Mouse (Mus musculus) heart, postnatal 10 days (tissue): ENCODE measurements around the gene Ptges3. TPM values are rescaled to one million over a fixed set of nuclear protein-coding genes. Genes with fewer than 3 reads are reported as not detected.

Experiments used
- DNase-seq, 2 experiments: peaks; one replicate each; pipeline ENCODE4 v3.0.0; 2021
- intact Hi-C: fragments of 180-260 bp; cut with DNase I; formaldehyde crosslinking; loops from one replicate; pipeline ENCODE4 v1.15.1; 2025
- total RNA-seq, 2 experiments: library from RNA; stranded (reverse); gene quantifications; 2 replicates each; pipeline ENCODE4 v1.2.3; 2021

Gene Ptges3
- total RNA-seq, 2 experiments from 2014 or later: 91.9 to 99.8 TPM

DNA sequence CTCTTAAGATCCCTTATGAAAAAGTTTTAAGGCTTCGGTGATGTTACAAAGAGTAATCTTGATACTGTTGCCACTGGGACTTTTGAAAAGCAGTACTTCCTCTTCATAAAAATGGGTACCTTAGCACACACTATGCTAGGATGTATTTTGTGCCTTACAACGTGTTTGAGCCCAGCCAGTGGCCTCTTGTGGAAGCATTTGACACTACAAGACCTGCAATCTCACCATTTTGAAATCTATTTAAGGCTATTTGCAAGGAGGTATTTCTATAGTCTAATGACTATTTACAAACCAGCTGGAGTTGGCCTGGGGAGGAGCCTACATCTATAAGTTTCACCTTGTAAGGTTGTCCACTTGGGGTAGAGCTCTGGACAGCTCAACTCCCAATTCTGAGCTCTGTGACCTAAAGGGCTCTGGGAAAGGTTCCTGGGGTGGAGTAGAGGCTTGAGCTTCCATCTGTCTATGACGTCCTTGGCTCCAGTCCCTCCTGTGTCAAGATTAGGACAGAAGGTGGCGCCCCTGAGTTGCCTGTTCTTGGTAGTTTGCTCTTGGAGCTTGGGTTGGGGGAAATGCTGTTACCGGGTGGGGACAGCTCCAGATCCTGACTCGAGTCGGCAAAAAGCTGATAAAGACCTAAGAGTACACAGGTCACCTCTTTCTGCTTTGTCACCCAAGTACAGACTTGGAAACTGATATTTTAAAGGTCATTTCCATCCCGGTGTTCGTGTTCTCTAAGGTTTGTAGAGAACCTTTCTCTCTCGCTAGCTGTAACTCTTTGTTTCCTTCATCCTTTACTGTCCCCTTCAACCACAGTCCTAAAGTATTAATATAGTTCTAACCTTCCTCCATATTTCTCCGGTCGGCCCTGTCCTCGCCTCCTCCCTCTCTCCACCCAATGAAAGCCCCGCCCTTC, 32.2 kb downstream of the Ptges3 start:
- DNase-seq: peak; percentile 96 to 97
- intact Hi-C loops: loop anchor here (2.0 kb wide), 1 partner anchor 96 kb away; no protein-coding TSS in a partner anchor

DNA sequence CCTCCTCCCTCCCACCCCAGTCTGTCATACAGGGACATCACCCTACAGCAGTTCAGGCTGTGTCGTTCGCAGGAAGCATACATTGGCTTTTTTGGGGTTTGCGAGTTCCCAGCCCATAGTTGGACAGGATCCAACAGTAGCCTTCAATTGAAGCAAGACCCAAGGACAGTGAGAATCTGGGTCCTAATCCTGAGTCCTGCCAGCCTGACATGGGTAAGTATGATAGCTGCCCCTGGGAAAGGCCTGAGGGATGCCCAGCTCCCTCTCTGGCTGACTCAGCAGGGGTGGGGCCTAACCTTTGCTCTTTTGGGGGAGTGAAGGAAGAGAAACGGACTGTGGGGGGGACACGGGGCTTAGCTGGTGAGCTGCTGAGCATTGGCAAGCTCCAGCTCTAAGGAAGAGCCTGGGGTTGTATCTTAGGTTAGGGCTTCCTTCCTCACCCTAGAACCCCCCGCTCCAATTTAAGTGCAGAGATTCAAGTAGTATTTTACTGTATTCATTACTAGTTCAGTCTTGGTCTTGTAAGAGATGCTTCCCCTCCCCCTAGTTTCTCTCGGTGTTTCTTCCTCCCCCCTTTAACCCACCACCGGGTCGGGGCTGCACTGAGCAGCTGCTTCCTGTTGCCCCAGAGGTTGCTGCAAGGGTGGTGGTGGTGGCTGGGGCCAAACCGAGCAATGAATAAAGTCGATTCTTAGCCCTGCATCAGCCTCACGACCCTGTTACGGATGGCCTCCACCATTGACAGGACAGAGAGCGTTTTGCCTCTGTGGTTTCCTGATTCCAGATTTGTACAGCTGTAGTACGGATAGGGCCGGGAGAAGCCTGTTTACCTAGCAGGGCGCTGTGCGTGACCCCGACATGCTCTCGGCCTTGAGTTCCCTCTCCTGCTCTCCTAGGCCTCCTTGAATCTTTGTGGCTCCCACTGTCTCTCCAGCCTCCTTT, 33.1 kb downstream of the Ptges3 start, which contains the start of gene Baz2a:
Gene Baz2a (plus strand): TSS at position 14 of the 942 bp plus-strand sequence.
- intact Hi-C loops: loop anchor here (2.0 kb wide), 1 partner anchor 95 kb away; no protein-coding TSS in a partner anchor
- DNase-seq: peak; percentile 71 to 74

DNA sequence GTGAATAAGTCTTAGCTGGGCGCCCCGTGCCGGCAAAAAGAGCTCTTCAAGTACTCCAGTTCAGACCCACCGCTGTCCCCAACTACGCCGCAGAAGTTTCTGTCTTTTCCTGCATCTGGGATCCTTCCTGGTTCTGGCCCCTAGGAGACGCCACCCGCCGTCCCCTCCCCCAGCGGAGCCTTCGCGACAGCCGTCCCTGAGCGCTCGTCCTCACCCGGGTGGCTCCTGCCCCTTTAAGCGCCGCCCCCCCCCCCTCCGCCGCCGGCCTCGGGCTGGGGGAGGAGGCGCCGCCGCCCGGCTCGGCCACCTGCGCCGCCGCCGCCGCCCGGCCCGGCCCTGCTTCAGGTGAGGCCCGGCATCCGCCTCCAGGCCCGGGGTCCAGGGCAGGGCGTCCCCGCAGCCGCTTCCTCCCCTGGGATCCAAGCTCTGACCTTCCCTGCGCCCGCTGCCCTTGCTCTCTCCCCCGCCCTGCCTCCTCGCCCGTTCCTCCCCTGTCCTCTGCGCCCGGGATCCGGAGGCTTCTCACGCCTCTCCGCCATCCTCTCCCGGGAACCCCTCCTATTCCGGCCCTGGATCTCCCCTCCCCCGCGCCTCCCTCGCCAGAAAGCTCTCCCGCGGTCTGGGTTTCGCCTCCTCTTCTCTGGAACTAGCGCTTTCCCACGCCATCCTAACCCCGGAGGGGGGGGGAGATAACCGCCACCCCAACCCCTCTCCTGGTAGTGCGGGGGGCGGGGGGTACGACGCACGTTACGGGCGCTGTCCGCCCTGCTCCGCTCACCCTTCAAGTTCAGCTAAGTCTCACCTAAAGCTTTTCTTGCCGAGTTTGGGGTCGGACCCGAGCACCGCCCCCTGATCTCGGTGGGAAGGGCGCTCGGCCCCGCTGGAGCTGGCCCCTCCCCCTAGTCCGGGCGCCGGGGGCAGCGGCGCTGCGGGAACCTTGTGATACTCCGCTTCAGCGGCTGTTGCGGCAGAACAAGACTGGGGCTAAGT, 34.0 kb downstream of the Ptges3 start:
- DNase-seq: peak; percentile 88 to 91
- intact Hi-C loops: no loop called here

DNA sequence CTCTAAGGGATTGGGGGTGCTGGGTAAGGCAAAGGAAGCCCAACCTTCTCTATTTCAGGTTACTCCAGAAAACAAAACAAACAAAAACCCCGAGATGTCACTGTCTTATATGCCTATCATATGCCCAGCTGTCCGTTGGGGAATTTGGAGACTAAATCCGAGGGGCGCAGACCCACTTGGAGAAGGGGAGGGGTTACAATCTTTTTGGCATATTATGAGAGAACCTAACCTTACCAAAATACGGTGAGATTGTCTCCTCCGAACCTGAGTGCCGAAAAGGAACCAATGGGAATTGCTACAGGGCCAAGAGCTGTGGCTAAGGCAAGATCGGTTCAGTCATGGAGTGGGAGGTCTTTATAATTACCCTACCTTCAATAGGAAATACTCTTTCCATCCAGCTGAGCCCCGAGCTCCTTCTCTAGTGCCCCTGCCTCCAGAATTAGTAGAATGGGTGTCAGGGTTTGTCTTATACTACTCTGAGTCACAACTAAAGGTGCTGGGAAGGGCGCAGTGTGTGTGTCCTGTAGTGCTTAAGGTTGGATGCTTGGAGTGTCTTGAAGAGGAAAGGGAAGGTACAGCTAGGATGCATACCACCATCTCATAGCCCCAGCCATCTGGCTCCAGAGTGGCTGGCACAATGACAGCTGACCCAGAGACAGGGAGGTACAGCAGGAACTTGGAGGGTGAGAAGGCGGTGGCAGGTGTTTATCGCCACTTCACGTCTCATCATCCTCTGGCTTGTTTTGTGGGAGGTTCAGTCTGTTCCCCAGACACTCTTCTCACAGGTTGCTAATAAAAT, 34.9 kb downstream of the Ptges3 start:
- DNase-seq: peak in 1 of 2 experiments; percentile 39
- intact Hi-C loops: no loop called here

DNA sequence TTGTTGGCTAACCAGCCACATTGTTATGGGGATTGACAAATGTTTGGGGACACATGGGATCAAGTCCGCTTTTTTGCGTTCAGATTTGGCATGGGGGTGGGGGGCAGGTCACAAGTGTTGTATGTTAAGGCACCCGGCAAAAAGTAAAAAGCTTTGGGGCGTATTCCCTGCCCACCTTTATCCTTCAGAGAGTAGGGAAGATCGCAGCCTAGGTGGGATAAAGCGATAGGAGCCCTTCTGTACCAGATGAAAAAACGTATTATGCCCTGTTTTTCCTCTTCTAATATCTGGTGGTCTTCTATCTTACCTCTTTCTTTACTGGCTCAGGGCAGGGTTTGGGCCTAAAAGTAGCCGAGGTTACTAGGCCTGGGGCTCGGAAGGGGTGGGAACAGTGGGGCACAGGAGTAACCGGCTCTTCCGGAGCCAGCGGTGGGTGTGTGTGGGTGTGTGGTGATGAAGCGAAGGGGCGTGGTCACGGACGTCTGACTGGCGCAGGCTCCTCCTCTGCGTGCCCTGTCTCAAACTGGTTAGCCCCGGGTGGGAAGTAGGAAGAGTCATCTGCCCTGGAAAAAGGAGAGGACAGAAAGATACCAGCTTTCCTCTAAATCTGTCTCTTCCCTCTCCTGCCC, 35.7 kb downstream of the Ptges3 start:
- DNase-seq: peak; percentile 87 to 89
- intact Hi-C loops: no loop called here

DNA sequence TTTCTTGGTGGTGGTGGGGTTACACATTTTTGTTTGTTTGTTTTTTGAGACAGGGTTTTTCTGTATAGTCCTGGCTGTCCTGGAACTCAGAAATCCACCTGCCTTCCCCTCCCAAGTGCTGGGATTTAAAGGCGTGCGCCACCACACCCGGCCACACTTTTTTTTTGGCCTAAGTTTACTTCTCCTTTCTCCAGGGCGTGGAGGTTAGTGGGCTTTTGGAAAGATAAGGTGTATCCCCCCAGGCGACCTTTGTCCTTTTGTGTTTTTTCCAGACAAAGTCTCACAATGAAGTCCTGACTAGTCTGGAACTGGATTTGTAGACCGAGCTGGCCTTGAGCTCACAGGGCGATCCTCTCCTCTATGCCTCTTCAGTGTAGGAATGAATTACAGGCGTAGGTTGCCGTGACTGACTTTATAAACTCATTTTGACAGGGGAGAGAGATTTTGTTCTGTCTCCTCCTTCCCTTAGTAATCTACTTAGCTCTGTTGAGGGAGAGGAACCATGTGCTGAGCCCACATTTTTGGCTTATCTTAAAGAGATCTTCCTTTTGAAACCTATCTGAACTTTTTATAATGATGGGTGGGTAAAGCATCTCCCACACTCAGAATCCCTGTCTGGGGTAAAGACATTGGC, 36.4 kb downstream of the Ptges3 start:
- no peak for DNase-seq
- intact Hi-C loops: no loop called here

DNA sequence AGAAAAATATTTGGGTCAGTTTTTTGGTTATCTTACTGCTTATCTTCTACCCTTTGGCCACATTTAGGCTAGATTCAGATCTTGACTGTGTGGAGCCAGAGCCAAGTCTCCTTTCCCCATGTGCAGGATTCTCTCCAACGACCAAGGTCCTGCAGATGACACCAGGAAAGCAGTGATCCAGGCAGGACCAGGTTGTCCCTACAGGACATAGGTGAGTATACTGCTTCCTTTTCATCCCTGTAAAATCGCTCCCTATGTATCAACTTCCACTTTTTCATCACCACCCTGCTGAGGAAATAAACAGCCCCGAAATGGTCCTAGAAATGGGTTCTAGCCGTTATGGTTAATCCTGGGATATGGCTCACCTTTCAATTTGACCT, 37.5 kb downstream of the Ptges3 start:
- DNase-seq: no peak
- intact Hi-C loops: loop anchor here (2.0 kb wide), 1 partner anchor 86 kb away; no protein-coding TSS in a partner anchor

DNA sequence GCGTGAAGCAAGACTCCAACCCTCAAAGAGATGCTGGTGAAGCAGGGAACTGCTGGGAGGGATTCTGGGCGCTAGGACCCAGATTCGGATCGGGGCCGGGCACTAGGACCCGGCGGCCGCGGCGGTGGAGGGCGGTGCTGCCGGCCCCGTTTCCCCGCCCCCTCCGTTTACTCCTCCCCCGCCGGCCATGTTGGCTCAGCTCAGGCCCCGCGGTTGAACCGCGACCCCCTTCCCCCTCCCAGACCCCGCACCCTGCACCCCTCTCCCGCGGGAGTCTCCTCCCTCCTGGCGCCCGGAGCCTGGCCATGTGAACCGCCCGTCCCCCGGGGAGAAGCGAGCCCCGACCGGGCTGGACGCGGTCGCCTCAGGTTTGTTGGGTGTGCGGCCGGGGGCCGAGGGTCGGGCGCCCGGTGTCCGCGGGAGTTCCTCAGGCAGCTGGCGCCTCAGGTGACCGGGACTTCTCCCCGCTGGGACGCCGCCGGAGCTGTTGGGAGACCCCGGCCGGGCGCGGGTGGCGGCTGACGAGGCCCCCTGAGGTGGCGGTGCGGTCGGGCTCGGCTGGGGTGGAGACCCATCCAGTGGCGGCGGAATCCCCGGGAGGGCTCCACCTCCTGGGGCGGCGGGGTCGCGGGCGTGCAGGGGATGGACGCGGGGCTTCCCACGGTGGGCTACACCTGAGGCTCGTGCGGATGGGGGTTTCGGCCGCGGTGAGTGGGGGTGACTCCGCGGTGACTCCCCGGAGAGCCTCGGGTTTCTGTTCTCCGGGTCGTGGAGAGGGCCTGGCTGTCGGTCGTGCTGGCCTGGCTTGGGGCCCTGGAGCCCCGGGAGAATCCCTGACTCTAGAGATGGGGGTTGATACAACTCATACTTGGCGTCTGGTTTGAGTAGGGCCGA, 38.2 kb downstream of the Ptges3 start:
- intact Hi-C loops: loop anchor here (2.0 kb wide), 1 partner anchor 86 kb away; no protein-coding TSS in a partner anchor
- peak; percentile 85 to 90 for DNase-seq

DNA sequence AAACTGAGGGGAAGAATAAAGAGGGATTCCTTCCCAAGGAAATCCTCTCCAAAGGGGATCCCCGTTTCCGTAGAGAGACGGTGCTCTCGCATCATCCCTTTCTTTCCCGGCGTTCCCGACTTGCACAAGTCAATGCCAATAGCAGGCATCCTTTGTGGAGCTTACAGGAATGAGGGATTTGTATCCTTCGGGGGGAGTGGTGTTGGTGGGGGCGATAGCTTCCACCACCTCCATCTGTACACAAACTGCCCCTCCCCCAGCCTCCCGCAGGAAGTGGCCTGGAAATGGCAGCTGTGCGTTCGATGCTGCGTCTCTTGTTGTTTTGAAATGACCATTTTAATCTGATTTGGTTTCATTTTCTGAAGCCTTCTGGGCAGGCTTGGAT, 38.8 kb downstream of the Ptges3 start:
- intact Hi-C loops: loop anchor here (2.0 kb wide), 1 partner anchor 85 kb away; no protein-coding TSS in a partner anchor
- peak; percentile 69 to 80 for DNase-seq

DNA sequence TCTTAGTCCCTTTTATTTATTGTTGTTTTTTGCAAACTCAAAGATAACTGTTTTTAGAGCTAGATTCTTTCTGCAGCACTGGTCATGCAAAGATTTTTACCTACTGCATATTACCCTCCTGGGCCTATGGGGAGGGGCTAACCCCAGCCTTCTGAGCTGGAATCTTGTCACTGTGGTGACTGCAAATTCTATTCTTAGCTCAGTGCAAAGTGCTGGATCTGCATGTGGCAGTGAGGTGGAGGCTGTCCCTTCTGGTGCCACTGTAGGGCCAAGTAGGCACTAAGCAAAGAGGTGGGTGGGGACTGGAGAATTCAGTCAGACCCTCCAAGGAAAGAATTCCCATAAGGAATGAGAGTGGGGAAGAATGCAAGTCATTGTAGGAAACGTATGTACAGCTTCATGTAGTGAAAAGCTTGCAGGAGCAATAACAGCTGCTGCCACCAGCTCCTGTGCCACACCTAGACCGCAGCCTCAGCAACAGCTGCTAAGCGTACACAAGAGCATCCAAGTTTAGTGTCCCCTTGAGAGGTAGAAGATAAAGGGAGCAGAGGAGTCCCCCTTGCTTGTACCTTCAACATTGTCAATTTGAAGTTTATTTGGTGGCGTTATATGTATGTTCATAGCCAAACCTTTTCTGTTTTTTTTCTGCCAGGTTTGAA, 51.5 kb downstream of the Ptges3 start:
- DNase-seq: peak; percentile 39 to 48
- intact Hi-C loops: loop anchor here (2.0 to 10.0 kb wide), 2 partner anchors 21 to 185 kb away; partner anchors contain the start of gene Il23a

DNA sequence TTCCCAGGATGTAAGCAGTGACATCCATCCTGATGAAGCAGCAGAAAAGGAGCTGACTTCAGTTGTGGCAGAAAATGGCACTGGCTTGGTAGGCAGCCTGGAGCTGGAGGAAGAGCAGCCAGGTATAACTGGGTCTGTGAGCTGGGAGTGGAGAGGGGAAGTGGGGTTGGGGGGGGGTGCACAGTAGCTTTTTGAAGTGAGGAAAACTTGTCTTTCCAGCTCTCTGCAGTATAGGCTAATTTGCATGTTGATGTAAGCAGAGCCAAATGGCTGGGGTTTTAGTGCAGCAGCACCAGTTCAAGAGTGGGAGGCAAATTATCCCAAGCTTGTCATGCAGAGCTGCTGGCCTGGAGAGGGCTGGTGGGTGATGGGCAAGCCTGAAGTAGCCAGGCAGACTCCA, 52.5 kb downstream of the Ptges3 start:
- intact Hi-C loops: loop anchor here (2.0 to 10.0 kb wide), 2 partner anchors 20 to 184 kb away; partner anchors contain the start of gene Il23a
- no peak for DNase-seq

DNA sequence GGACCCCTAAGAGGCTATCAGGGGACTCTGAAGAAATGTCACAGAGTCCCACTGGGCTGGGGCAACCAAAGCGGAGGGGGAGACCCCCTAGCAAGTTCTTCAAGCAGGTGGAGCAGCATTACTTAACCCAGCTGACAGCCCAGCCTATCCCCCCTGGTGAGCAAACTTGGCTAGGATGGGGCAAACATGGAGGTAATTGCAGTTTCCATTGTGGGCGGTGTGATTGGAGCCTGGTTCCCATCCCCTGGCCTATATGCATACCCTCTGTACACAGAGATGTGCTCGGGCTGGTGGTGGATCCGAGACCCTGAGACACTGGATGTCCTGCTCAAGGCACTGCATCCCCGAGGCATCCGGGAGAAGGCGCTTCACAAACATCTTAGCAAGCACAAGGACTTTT, 65.1 kb downstream of the Ptges3 start:
- intact Hi-C loops: no loop called here
- DNase-seq: no peak

DNA sequence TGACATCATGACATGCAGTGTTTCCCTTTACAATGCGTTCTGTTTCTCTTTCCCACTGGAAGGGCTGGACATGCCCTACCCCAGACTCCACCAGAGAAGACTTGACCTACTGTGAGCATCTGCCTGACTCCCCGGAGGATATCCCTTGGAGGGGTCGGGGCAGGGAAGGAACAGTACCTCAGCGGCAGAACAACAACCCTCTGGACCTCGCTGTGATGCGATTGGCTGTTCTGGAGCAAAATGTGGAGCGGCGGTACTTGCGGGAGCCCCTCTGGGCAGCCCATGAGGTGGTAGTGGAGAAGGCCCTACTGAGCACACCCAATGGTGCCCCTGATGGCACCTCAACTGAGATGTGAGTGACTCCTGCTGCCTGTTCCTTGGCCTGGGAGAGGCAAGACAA, 66.1 kb downstream of the Ptges3 start:
- no peak for DNase-seq
- intact Hi-C loops: no loop called here

DNA sequence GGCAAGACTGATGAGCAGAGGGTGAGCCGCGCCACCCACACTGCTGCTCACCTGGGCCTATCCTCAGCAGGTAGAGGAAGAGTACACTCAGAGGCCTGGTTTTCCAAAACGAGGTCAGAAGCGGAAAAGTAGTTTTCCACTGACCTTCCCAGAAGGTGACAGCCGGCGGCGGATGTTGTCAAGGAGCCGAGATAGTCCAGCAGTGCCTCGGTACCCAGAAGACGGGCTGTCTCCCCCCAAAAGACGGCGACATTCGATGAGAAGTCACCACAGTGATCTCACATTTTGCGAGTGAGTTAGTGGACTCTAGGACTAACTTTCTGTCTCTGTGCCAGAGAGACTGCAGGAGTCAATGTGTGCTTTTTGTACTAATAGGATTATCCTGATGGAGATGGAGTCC, 67.2 kb downstream of the Ptges3 start:
- no peak for DNase-seq

More for the DNA sequence above, 67.2 kb downstream of the Ptges3 start:
- intact Hi-C loops: no loop called here
